Mouse (Mus musculus): Measurements from ENCODE around the gene Prm3.
A peak's percentile ranks its signal among the peaks of the same experiment; 100 is the strongest.
"Not testable (repeated sequence)": the region's sequence is repeated elsewhere in the genome, so short reads cannot be mapped to it uniquely, and the experiment has no call there.

The Prm3 gene

DNA sequence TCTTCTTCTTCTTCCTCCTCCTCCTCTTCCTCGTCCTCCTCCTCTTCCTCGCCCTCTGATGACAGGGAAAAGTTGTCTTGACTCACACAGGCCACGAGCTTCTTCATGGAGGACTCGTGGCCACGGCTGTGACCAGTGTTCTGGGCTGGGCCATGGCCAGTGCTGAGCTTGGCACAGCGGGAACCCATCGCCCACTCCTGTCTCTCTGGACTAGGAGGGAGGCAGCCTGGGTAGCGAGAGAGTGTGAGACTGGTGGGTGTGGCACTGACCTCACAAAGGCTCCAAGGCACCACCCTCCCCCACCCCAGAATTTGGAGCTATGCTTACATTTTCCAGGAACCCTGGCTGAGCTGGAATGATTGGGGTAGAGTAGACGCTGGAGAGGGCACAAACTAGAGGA lies at the start of gene Prm3:
Gene Prm3 (minus strand): TSS at position 213 of the 400 bp plus-strand sequence.
- no peak for DNase-seq (ENCODE audit: low read depth, low spot score)

DNA sequence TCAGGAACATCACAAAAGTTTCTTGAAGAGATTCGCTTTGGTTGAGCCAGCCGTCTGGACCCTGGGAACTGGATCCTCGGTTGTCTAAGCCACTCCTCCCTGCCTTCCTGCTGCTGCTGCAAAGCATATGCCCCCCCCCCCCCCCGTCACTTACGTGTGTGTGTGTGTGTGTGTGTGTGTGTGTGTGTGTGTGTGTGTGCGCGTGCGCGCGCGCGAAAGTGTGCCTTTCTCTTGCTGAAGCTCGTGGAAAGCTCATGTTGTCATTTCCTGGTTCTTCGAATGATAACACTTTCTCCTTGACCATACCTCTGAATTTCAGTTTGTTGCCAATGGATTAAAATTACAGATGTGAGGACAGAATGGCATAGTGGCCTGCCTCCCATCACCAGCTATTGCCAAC lies 49.3 kb upstream of the Prm3 start:
- no peak for DNase-seq (ENCODE audit: low read depth, low spot score)

DNA sequence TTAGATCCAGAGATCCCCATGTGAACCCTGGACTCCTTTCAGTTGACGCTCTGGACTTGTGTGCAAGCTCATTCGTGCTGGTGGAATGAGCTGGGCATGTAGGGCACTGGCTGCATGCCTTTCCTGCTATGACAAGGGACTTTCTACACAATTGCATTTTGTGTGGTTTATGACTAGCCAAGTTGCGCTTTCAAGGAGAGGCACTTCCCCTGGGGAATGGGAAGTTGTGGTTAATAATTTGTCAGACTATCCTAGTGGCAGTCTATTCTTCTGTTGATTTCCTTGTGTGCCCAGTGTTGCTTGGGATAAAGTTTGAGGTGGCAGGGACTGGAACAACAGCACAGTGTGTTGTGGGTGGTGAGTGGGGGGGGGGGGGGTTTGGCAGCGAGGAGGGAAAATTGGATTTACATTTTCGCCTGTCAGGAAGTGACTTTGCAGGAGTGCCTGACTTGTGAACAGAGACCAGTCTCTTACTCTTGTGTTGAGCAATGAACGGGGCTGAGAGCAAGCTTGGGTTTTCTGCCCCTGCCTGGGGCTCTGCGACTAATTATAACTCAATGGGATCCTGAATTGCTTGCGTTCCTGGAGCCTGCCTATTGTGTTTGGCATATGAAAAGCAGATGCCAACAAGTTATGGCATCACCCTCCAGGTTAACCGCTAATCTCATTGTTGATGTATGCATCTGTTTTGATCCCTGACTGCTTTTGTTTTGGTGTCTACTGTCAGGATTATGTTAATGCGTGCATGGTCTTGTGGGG lies 48.0 kb upstream of the Prm3 start:
- no peak for DNase-seq (ENCODE audit: low read depth, low spot score)

DNA sequence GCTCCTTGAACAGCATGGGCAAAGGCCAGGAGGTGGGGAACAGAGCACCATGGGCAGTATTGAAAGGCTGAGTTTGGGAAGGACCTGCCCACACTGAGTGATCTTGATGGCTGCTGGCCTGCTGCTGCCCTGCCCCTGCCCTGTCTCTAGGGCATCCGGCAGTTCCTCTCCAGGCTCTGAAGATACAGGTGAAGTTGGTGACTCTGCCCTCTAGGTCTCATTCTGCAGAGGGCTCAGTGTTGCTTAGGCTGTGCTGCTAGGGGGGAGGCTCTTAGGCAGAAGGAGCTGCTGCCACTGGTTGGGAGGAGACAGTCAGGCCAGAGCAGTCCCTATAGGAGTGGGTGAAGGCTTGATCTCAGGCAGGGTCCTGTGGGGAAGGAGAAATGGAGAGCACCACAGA lies 47.2 kb upstream of the Prm3 start:
- no peak for DNase-seq (ENCODE audit: low read depth, low spot score)

DNA sequence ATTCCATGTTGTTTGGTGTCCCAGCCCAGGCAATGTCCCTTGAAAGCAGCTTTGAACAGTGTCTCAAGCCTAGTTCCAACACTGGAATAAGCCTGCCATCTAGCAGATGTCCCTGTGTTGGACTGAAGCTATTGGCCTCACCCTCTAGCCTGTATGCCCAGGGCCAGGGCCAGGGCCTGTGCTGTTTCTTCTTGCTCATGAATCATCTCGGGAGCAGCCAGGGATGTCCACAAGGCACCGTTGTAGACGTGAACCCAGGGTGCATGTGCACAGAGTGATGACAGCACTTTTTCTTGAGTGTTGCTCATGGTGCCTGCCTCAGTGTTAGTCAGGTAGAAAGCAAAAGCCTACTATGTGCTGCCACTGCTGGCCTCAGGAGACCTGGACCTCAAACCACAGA lies 46.5 kb upstream of the Prm3 start:
- no peak for DNase-seq (ENCODE audit: low read depth, low spot score)

DNA sequence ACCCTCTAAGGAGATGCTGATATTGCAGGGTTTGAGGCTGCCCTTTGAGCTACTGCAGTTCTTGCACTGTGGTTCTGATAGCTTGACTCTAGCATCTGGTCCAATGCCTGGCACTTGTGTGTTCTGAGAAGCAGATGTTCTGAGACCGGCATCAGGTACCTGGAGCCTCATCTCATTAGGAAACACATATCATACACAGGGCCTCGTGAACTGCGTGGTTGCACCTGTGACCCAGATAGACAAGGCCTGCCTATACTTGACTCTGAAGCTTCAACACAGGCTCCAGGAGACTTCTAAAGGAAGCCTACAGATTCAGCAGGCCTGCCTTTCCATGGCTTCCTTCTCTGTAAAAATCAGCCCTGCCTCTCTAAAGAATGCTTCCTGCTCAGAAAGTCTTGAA lies 45.7 kb upstream of the Prm3 start:
- DNase-seq (ENCODE audit: low read depth, low spot score) = no peak

DNA sequence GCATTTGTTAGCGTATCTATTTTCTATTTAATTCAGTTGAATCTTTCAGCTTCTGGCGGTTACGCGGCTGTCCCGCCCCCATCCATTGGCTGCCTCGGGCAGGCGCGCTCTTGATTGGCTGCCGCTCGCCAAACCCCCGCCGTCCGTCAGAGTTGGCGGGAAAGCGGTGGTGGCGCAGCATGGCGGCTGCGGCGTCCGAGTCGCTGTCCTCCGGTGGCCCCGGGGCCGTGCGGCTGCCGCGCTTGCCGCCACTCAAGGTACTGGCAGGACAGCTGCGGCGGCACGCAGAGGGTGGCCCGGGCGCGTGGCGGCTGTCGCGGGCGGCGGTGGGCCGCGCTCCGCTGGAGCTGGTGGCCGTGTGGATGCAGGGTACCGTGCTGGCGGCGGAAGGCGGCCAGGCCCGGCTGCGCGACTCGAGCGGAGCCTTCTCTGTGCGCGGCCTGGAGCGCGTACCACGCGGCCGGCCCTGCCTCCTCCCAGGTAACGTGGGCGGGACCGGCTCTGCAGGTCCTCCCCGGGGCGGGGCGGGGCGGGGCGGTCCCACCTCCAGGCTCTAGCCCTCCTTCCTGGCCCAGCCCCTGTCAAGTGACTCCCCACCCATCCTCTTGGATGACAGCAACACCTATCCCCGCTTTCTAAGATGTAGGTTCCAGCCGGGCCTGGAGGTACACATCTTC lies 44.3 kb upstream of the Prm3 start, which contains the start of gene Rmi2:
Gene Rmi2 (plus strand): TSS at position 149 of the 677 bp plus-strand sequence.
- DNase-seq (ENCODE audit: low read depth, low spot score) = peak; percentile 91

DNA sequence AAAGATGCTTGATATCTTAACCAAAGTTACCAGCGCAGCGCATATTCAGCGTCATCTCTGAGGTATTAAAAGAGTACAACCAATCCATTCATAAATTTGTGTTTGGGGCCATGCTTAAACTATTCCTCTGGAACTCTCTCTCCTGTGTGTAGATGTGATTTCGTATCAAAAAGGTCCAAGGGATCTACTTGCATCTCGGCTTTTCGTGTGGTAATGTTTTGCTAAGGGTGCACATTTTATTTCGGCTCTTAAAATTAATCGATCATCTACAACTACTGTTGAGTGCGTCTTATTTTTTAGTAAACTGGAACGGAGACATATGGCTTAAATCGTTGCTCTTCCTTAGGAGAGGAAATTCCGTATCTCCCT lies 43.8 kb upstream of the Prm3 start:
- DNase-seq (ENCODE audit: low read depth, low spot score) = no peak

DNA sequence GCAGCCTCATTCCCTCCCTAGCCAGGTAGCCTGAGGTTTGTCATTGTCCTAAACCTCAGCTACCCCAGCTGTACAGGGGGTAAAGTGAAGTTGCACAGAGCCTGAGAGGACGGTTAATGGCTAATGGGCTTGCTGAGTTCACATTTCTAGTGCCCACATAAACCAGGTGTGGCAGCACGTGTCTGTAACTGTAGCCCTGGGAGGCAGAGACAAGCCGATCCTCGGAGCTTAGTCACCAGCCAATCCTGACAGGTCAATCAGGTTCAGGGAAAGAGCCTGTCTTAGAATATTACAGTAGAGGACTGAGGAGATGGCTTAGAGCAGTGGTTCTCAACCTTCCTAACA lies 37.7 kb upstream of the Prm3 start:
- DNase-seq (ENCODE audit: low read depth, low spot score) = no peak

DNA sequence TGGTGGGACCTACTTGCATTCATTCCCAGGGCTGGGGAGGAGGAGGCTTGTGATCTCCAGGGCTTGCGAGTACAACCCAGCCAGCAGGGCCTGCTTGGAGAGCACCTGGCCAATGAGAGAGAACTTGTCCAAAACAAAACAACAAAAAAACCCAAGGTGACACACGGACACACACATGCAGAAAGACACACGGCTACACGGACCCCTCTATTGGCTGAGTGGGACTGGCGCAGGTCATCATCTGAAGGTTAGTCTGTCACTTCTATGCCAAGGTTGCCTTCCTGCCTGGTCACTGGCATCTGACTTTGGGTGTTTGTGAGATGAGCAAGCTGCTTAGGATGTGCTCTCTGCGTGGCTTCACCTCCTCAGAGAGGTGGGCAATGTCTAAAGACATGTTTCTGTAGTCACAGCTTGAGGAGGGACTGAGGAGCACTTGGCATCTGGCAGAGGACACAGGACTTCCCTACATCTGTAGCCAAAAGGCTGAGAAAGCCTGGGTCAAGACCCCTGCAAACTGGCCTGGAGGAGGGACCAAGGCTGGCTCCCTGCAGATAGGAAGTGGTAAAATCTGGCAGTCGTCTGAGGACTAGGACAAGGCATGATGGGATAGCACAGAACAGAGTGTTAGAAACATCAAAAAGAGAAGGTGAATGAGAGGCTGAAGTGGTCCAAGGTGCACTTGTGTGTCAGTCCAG lies 37.2 kb upstream of the Prm3 start:
- no peak for DNase-seq (ENCODE audit: low read depth, low spot score)

DNA sequence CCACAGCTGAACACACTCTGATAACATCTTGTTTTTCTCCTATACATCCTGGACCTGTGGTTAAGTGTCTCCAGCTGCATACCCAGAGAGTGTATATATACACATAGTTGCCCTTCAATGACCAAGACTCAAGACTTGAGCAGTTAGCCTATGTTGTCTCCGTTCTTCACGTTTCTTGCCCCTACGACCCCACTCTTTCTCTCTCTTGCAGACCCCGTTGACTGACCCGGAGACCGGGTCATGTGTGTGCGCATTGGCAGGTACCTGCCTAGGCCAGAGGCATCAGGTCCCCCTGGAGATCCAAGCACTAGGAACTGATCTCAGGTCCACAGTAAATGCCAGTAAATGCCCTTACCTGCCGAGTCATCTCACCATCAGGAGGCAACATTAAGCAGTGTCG lies 36.6 kb upstream of the Prm3 start:
- no peak for DNase-seq (ENCODE audit: low read depth, low spot score)

DNA sequence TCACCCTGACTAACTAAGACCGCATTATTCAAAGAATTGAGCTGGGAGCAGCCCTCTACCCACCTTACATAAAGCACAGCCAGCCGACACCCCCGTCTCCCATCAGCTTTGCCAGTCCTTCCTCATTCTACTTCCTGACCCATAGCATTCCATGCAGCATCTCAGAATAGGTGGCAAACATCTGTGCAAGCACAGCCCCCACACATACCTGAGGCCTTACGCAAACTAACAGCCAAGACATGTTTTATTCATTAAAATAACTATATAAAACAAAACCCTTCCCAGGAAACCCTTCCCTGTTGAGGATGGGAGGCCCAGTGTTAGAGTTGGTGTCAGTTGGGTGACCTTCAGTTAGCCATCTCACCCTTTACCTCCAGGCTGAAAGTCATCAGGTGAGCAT lies 35.1 kb upstream of the Prm3 start:
- DNase-seq (ENCODE audit: low read depth, low spot score) = no peak

DNA sequence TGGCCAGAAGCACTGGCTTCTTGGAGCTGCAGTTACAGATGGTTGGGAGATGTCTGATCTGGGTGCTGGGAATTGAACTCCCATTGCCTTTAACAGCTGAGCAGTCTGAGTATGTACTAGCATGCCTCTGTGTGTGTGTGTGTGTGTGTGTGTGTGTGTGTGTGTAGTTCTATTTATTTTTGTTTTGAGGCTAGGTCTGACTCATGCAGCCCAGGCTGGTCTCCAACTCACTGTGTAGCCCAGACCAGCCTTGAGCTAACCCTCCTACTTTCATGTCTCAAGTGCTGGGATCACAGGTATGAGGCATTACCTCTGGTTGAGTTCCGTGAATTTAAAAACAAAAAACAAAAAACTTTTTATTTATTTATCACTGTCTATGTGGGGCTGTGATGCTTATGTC lies 33.8 kb upstream of the Prm3 start:
- DNase-seq (ENCODE audit: low read depth, low spot score) = no peak

DNA sequence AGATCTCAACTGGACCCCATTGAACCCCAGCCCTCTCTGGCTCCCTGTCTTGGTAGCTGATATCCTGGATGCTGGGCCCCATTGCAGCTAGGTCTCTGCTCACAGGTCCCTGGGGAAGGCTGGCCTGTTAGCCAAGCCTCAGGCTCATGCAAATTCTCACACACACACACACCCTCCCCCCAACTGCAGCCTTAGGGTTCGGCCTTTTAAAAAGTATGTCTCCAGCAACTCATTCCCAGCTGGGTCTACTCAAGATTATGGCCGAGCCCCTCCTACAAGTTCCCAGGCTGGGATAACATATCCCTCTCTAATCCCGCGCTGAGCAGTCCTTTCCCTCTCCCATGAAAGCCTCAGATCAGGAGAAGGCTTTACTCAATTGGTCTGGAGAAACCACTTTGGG lies 30.7 kb upstream of the Prm3 start:
- DNase-seq (ENCODE audit: low read depth, low spot score) = no peak

DNA sequence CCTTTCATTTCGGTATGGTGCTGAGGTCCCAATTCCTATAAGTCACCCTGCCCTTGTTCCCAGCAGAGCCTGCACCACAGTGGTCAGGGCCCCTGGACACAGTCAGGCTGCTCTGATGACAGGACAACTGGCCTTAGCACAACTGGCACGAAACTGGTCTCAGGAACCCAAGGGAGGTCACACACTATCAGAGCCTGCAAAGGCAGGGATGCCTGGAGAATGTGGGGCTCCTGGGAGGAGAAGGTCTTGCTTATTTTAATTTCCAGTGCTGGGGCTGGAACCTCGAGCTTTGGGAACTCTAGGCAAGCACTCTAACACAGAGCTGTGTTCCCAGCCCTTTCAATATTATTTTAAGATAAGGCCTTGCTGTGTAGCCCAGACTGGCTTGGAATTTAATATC lies 29.3 kb upstream of the Prm3 start:
- DNase-seq (ENCODE audit: low read depth, low spot score) = no peak

DNA sequence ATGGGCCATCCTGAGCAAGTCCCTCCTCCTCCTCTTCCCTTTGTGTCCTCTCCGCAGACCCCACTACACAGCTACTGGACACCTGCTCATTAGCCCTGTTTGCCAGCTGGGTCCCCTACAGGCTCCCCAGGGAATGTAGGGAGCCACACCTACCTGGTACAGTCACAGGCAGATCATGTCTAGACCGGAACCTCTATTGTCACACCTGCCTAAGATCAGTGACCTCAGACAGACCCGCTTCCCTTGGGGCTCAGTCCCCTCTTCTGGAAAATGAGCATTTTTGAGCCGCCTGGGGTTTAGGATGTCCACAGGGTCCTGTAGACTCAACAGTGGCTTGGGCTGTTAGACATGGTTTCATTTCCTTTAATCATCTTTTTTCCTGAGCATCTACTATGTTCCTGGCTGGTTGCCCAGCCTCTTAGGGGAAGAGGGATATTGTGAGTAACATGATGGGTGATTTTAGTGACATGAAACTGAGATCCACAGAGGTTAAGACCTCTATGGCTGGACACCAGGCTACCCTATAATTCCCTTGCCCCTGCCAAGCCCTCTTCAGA lies 27.9 kb upstream of the Prm3 start:
- no peak for DNase-seq (ENCODE audit: low read depth, low spot score)

DNA sequence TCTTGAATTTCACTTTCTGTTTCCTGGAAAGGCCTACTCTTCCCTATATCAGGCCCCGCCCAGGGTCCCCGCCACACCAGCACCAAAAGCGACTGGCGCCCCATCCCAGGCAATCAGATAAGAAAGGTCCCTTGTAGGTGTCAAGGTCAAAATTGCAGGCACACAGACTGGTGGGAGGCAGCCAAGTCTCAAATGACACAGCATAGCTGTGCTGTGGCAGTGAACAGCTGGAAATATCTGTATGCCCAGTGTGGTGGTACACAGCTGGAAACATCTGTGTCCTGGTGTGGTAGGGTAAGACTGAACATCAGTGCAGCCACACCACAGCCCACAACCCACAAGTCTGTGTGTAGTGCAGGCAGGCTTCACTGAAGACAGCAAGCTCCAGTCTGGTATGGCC lies 24.1 kb upstream of the Prm3 start:
- DNase-seq (ENCODE audit: low read depth, low spot score) = no peak

DNA sequence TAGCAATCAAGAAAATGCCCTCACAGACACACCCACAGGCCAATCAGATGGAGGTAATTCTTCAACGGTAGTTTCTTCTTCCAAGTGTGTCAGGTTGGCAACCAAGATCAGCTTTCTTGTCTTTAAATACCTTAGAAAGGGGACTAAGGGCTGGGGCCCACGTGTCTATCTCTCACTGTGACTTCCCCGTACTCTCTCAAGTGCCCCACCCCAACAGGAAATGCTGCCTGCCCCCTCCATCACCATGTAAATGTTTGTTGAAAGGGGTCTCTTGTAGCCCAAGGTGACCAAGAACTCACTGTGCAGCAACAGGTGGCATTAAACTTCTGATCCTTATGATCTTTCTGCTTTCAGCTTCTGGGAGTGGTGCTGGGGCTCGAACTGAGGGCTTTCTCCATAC lies 23.0 kb upstream of the Prm3 start:
- DNase-seq (ENCODE audit: low read depth, low spot score) = no peak

DNA sequence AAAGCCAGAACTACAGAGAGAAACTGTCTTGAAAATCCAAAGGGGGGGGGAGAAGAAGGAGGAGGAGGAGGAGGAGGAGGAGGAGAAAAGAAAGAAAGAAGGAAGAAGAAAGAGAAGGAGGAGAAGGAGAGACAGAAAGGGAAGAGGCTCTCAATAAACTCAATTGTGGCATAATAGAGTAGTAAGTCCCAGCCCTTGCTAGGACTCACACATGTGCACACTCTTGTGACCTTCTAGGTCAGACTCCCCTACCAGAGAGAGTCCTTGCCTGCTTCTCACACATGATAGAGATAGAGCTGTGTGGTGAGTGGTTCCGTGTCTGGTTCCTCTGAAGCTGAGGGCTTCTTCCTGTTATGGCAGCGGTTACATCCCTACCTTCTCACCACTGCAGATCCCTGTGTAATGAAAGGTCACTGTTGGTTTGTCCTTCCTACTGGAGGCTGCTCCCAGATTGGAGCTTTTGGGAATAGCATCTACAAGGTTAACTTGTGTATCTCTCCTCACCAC lies 22.2 kb upstream of the Prm3 start, which contains the start of gene Gm11172:
Gene Gm11172 (plus strand): TSS at position 51 of the 507 bp plus-strand sequence.
- no peak for DNase-seq (ENCODE audit: low read depth, low spot score)

DNA sequence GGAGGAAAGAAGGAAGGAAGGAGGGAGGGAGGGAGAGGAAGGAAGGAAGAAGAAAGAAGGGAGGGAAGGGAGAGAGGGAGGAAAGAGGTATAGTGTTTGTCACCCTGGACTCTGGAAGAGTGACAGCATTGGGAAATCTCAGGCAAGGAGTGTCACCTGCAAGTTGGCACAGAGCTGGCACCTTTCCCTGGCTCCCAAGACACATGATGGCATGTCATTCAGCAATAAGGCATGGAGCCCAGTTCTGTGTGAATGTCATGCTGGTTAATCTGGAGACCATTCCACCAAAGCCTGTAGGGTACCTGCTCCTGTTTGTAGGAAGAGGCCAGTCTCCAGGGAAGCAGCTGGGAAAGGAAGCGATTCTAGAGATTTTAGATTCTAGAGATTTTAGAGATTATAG lies 19.7 kb upstream of the Prm3 start:
- peak; percentile 24 for DNase-seq (ENCODE audit: low read depth, low spot score)

DNA sequence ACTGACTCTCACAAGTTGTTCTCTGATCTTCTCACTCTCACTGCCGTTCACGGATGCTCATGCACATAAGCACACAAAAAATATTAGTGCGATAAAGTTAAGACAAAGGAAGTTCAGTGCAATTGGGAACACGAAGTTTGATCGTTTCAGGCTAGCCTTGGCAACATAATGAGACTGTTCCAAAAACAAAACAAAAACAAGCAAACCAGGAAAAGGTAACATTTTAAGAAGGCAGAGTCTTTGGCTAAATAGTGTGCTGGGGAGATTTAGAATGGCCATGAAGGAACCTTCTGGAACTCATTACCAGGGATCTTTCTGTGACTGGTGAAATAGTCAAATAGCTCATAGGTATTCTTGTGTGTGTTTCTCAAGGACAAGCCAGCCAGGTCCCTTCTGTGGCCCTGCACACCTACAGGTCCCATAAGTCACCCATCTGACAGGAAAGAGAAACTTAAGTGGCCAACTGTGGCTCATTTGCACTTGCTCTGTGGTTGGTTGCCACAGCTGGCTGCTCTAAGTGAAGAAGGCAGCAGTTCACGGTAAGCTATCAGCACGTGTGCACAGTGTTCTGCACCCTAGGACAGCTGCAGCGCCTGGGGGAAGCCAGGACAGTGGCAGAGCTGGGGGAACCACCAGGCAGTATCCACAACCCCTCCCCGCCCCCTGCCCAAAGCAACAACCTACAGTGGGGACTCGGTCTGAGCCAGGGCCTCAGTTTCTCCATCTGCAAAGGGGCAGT lies 15.2 kb upstream of the Prm3 start, which contains the start of gene Prm1:
Gene Prm1 (minus strand): TSS at position 51 of the 739 bp plus-strand sequence.
- DNase-seq (ENCODE audit: low read depth, low spot score) = no peak

DNA sequence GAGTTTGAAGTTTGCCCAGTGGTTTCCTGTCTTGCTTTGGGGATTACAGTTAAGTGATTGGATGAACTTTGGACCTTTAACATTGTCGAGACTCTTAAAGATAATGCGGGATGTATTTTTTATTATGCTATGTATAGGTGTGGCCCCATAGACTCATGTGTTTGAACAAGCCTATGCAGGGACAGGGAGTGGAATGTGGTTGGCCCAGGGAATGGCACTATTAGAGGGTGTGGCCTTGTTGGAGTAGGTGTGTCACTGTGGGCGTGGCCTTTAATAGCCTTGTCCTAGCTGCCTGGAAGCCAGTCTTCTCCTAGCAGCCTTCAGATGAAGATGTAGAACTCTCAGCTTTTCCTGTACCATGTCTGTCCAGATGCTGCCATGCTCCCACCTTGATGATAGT lies 11.7 kb upstream of the Prm3 start:
- not testable (repeated sequence) for DNase-seq (ENCODE audit: low read depth, low spot score)
